Mouse (Mus musculus): ENCODE measurements around the gene Rbm20. TPM values are rescaled to one million over a fixed set of nuclear protein-coding genes. Genes with fewer than 3 reads are reported as not detected.

Gene Rbm20
- polyA plus RNA-seq, 1 experiment from 2014 or later: 0.52 TPM

- H3K36me3 ChIP-seq (ENCODE audit: control insufficient read depth, insufficient read depth): no peaks in the 10 kb centered on the region; the same call in 1 of the 2 replicates
- 82% methylated on average over 11 of the region's 11 CpGs for WGBS
- no peak overlapping the region for H3K9ac ChIP-seq (ENCODE audit: low read depth, low read length)
- no peak overlapping the region for H3K27ac ChIP-seq (ENCODE audit: low read depth, low read length)
- TF ChIP-seq CTCF (IDR thresholded peaks at IDR 0.05; ENCODE audit: low read depth): no peak
- H3K4me1 ChIP-seq (replicated peaks; ENCODE audit: control insufficient read depth, insufficient read depth, low read length): no peaks in the 10 kb centered on the region
- H3K27me3 ChIP-seq (replicated peaks; ENCODE audit: control insufficient read depth, insufficient read depth, low read length): no peaks in the 10 kb centered on the region
- no peak for ATAC-seq
- H3K9me3 ChIP-seq (ENCODE audit: control insufficient read depth): no peaks in the 10 kb centered on the region
- H3K4me2 ChIP-seq (replicated peaks; ENCODE audit: low read depth): no peak overlapping the region
- H3K4me3 ChIP-seq (ENCODE audit: low read depth, low read length): no peak overlapping the region
Measured at GRCm38 (mm10) chr19:53816242-53816641, 139.1 kb downstream of the Rbm20 start.

- no peak overlapping the region for H3K27ac ChIP-seq (ENCODE audit: low read depth, low read length)
- 68% methylated on average over 6 of the region's 6 CpGs for WGBS
- no peak overlapping the region for H3K4me3 ChIP-seq (ENCODE audit: low read depth, low read length)
- TF ChIP-seq CTCF (IDR thresholded peaks at IDR 0.05; ENCODE audit: low read depth): no peak
- H3K9ac ChIP-seq (ENCODE audit: low read depth, low read length): no peak overlapping the region
- no peaks in the 10 kb centered on the region for H3K9me3 ChIP-seq (ENCODE audit: control insufficient read depth)
- no peaks in the 10 kb centered on the region for H3K27me3 ChIP-seq (replicated peaks; ENCODE audit: control insufficient read depth, insufficient read depth, low read length)
- no peak overlapping the region for H3K4me2 ChIP-seq (replicated peaks; ENCODE audit: low read depth)
- H3K36me3 ChIP-seq (ENCODE audit: control insufficient read depth, insufficient read depth): no peaks in the 10 kb centered on the region
- H3K4me1 ChIP-seq (replicated peaks; ENCODE audit: control insufficient read depth, insufficient read depth, low read length): no peaks in the 10 kb centered on the region
- ATAC-seq: no peak
Measured at GRCm38 (mm10) chr19:53819299-53819698, 142.2 kb downstream of the Rbm20 start.

- H3K4me1 ChIP-seq (replicated peaks; ENCODE audit: control insufficient read depth, insufficient read depth, low read length): no peaks in the 10 kb centered on the region
- no peak overlapping the region for H3K4me2 ChIP-seq (replicated peaks; ENCODE audit: low read depth)
- H3K4me3 ChIP-seq (ENCODE audit: low read depth, low read length): no peak overlapping the region
- WGBS: 58% methylated on average over 13 of the region's 13 CpGs
- H3K9ac ChIP-seq (ENCODE audit: low read depth, low read length): no peak overlapping the region
- no peak for ATAC-seq
- no peaks in the 10 kb centered on the region for H3K9me3 ChIP-seq (ENCODE audit: control insufficient read depth)
- TF ChIP-seq CTCF (IDR thresholded peaks at IDR 0.05; ENCODE audit: low read depth): peak; percentile 34; the same call in 1 of the 2 replicates
- H3K27me3 ChIP-seq (replicated peaks; ENCODE audit: control insufficient read depth, insufficient read depth, low read length): no peaks in the 10 kb centered on the region
- H3K27ac ChIP-seq (ENCODE audit: low read depth, low read length): no peak overlapping the region; the same call in 1 of the 2 replicates
- H3K36me3 ChIP-seq (ENCODE audit: control insufficient read depth, insufficient read depth): no peaks in the 10 kb centered on the region
Measured at GRCm38 (mm10) chr19:53821241-53822120, 144.4 kb downstream of the Rbm20 start.

GRCm38 (mm10) chr19:53823847-53824246, 146.7 kb downstream of the Rbm20 start:
- H3K27me3 ChIP-seq (replicated peaks; ENCODE audit: control insufficient read depth, insufficient read depth, low read length): no peaks in the 10 kb centered on the region
- no peaks in the 10 kb centered on the region for H3K4me1 ChIP-seq (replicated peaks; ENCODE audit: control insufficient read depth, insufficient read depth, low read length)
- no peak for TF ChIP-seq CTCF (IDR thresholded peaks at IDR 0.05; ENCODE audit: low read depth)
- H3K4me3 ChIP-seq (ENCODE audit: low read depth, low read length): no peak overlapping the region
- WGBS: 25% methylated on average over 6 of the region's 6 CpGs
- H3K36me3 ChIP-seq (ENCODE audit: control insufficient read depth, insufficient read depth): no peaks in the 10 kb centered on the region
- no peak overlapping the region for H3K27ac ChIP-seq (ENCODE audit: low read depth, low read length)
- H3K9me3 ChIP-seq (ENCODE audit: control insufficient read depth): no peaks in the 10 kb centered on the region
- no peak for ATAC-seq
- no peak overlapping the region for H3K9ac ChIP-seq (ENCODE audit: low read depth, low read length)
- no peak overlapping the region for H3K4me2 ChIP-seq (replicated peaks; ENCODE audit: low read depth)

GRCm38 (mm10) chr19:53824872-53825680, 148.0 kb downstream of the Rbm20 start:
- H3K27ac ChIP-seq (ENCODE audit: low read depth, low read length): no peak overlapping the region
- no peaks in the 10 kb centered on the region for H3K9me3 ChIP-seq (ENCODE audit: control insufficient read depth)
- H3K4me3 ChIP-seq (ENCODE audit: low read depth, low read length): 0 out of 2 replicates have a peak overlapping the region, but pooled peaks have one; percentile 14
- ATAC-seq: peak; percentile 76
- TF ChIP-seq CTCF (IDR thresholded peaks at IDR 0.05; ENCODE audit: low read depth): peak; percentile 30; the same call in 1 of the 2 replicates
- H3K27me3 ChIP-seq (replicated peaks; ENCODE audit: control insufficient read depth, insufficient read depth, low read length): no peaks in the 10 kb centered on the region
- no peaks in the 10 kb centered on the region for H3K4me1 ChIP-seq (replicated peaks; ENCODE audit: control insufficient read depth, insufficient read depth, low read length)
- 71% methylated on average over 21 of the region's 21 CpGs for WGBS
- no peaks in the 10 kb centered on the region for H3K36me3 ChIP-seq (ENCODE audit: control insufficient read depth, insufficient read depth)
- no peak overlapping the region for H3K9ac ChIP-seq (ENCODE audit: low read depth, low read length)
- peak overlapping the region; percentile 41 for H3K4me2 ChIP-seq (replicated peaks; ENCODE audit: low read depth)

- Histone ChIP-seq H3K27ac (ENCODE audit: low read depth, low read length) (no peak overlapping the region), H3K36me3 (ENCODE audit: control insufficient read depth, insufficient read depth) (no peaks in the 10 kb centered on the region), H3K4me2 (replicated peaks; ENCODE audit: low read depth) (no peak overlapping the region), H3K27me3 (replicated peaks; ENCODE audit: control insufficient read depth, insufficient read depth, low read length) (no peaks in the 10 kb centered on the region), H3K9ac (ENCODE audit: low read depth, low read length) (no peak overlapping the region), H3K9me3 (ENCODE audit: control insufficient read depth) (no peaks in the 10 kb centered on the region), H3K4me3 (ENCODE audit: low read depth, low read length) (no peak overlapping the region), H3K4me1 (replicated peaks; ENCODE audit: control insufficient read depth, insufficient read depth, low read length) (no peaks in the 10 kb centered on the region)
- no peak for ATAC-seq
- WGBS: 46% methylated on average over 6 of the region's 6 CpGs
- TF ChIP-seq CTCF (IDR thresholded peaks at IDR 0.05; ENCODE audit: low read depth): no peak
Measured at GRCm38 (mm10) chr19:53829990-53830389, 152.9 kb downstream of the Rbm20 start.
